Mouse (Mus musculus) lung, postnatal 0 days (tissue): ENCODE data around the gene Hist1h4b.

Source experiments
- CTCF ChIP-seq: IDR thresholded peaks from 2 replicates; pipeline ENCODE4 v1.5.1; 2016; ENCODE audit warnings: antibody characterized with exemption, mild to moderate bottlenecking
- EP300 ChIP-seq: IDR thresholded peaks from 2 replicates; pipeline ENCODE4 v1.6.1; 2016; ENCODE audit warnings: antibody characterized with exemption, mild to moderate bottlenecking, control low read depth

DNA sequence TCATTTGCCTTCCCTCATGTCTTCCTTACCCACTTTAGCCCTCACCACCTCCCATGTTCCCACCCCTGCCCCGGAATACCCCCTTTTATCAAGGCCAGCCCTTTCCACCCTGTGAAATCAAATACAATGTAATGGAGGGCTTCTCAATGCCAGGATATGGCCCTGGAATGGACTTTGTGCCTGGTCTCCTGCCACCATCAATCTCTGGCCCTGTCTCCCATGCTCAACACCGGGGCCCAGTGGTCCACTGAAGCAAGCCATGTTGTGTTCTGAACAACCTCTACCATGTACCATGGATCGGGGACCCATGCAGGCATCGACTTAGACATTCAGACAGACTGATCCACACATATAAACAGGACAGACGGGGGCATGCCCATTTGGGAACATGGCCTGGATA is 27.1 kb upstream of the Hist1h4b start:
- no peak for TF ChIP-seq CTCF
- TF ChIP-seq EP300, result no peak
